Mouse (Mus musculus): ENCODE measurements around the gene Dbn1. TPM values are rescaled to one million over a fixed set of nuclear protein-coding genes. Genes with fewer than 3 reads are reported as not detected.

Dbn1 gene
- total and polyA plus RNA-seq, 3 experiments: 0.09 to 3.1 (median 0.59) TPM

DNA sequence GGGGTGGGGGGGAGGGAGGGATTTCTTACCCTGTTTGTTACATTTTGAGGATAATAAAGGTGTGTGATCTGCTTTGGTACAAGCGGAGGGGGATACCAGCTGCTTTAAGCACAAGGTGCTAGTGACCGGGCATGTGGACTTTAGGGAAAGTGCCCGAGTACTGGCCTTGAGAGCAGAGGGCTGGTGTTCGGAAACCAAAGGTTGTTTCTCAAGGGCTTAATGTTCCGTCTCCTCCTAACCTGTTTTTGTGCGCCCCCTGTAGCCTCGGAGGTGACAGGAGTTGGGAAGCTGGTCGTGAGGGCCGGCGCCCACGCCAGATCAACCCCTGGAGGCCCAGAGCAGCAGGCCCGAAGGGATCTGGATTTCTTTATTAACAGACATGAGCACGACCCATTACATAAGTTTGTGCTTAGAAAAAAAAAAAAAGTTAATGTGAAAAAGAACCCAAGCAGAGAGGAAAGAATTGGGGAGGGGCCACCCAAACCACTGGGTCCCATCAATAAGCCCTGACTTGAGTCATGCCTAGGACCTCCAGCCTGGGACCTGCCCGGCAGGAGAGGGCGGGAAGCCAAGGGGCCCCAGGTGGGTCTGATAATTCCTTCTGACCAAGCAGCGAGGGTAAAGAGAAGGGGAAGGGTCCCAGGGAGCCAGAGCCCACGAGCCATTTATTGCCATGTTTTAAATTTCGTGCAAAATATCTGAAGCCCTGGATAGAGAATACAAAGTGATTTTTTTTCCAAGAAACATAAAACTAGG lies 14.7 kb downstream of the Dbn1 start (continued):
- TF ChIP-seq JUND (conservative IDR thresholded peaks at IDR 0.05; ENCODE audit: low read depth, low read length) (no peak), ZKSCAN1 (IDR thresholded peaks at IDR 0.05; ENCODE audit: borderline replicate concordance, low read depth, low read length) (no peak), USF2 (conservative IDR thresholded peaks at IDR 0.05; ENCODE audit: low read depth, low read length) (no peak), SIN3A (IDR thresholded peaks at IDR 0.05; ENCODE audit: low read length) (no peak; the same call in none of the 2 replicates), UBTF (IDR thresholded peaks at IDR 0.05; ENCODE audit: low read depth, low read length) (no peak)

DNA sequence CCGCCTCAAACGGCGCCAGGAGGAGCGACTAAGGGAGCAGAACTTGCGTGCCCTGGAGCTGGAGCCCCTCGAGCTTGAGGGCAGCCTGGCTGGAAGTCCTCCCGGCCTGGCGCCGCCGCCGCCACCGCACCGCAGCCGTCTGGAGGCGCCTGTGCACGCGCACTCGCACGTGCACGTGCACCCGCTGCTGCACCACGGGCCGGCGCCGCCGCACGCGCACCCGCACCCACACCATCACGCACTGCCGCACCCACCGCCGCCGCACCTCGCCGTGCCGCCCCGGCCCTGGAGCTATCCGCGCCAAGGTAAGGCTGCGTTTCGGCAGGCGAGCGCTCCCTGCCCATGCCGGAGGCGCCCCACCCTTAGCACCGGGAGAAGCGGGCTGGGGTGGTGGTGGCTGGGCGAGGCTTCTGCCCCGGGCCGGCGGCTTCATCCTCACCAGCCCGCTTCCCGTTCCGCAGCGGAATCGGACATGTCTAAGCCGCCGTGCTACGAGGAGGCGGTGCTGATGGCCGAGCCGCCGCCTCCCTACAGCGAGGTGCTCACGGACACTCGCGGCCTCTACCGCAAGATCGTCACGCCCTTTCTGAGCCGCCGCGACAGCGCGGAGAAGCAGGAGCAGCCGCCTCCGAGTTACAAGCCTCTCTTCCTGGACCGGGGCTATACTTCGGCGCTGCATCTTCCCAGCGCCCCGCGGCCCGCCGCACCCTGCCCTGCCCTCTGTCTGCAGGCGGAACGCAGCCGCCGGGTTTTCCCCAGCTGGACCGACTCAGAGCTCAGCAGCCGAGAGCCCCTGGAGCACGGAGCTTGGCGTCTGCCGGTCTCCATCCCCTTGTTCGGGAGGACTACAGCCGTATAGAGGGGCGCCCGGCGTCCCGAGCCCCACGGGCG lies 15.5 kb downstream of the Dbn1 start:
- H3K4me3 ChIP-seq (replicated peaks in 1 of 3; ENCODE audit: low read depth in 2 of 3, low read length in 2 of 3, poor library complexity in 1 of 3): peak overlapping the region; percentile 49 to 75 (median 50)
- no peaks in the 10 kb centered on the region for H3K79me2 ChIP-seq (replicated peaks; ENCODE audit: control insufficient read depth, extremely low read depth, insufficient read depth, poor library complexity, severe bottlenecking)
- peaks cover 0 to 30% of the 10 kb centered on the region in 2 experiments; a peak in 3 of 4 replicates for H3K4me1 ChIP-seq (ENCODE audit: control insufficient read depth in 1 of 2, insufficient read depth in 2 of 2)
- peak overlapping the region; percentile 1; the same call in 1 of the 2 replicates for H3K27ac ChIP-seq (ENCODE audit: insufficient read depth, low read depth)
- peaks cover 0 to 1% of the 10 kb centered on the region in 2 experiments for H3K36me3 ChIP-seq (replicated peaks in 1 of 2; ENCODE audit: control insufficient read depth in 1 of 2, insufficient read depth in 1 of 2, low read length in 1 of 2)
- no peak for TF ChIP-seq MYC (IDR thresholded peaks at IDR 0.05; ENCODE audit: low read depth, low read length)
- no peak for TF ChIP-seq EP300 (IDR thresholded peaks at IDR 0.05; ENCODE audit: low read length)
- peak; percentile 90 for TF ChIP-seq BHLHE40 (IDR thresholded peaks at IDR 0.05; ENCODE audit: low read depth, low read length)
- peak; percentile 13; the same call in 1 of the 2 replicates for TF ChIP-seq NRF1 (IDR thresholded peaks at IDR 0.05; ENCODE audit: low read depth, low read length)
- no peak for TF ChIP-seq RCOR1 (conservative IDR thresholded peaks at IDR 0.05; ENCODE audit: low read depth, low read length)
- TF ChIP-seq POLR2A (IDR thresholded peaks at IDR 0.05; ENCODE audit: low read depth, low read length): no peak; the same call in 1 of the 2 replicates
- TF ChIP-seq JUN (IDR thresholded peaks at IDR 0.05; ENCODE audit: insufficient read depth, low read depth, low read length): no peak
- TF ChIP-seq POLR2AphosphoS2 (IDR thresholded peaks at IDR 0.05; ENCODE audit: low read depth, low read length): no peak
- no peak for TF ChIP-seq ZMIZ1 (IDR thresholded peaks at IDR 0.05; ENCODE audit: low read depth, low read length)
- TF ChIP-seq E2F4 (IDR thresholded peaks at IDR 0.05; ENCODE audit: insufficient replicate concordance, low read depth, low read length): no peak
- no peak for TF ChIP-seq HCFC1 (IDR thresholded peaks at IDR 0.05; ENCODE audit: low read depth, low read length)
- TF ChIP-seq MAZ (IDR thresholded peaks at IDR 0.05; ENCODE audit: low read depth, low read length): no peak
- TF ChIP-seq TBP (conservative IDR thresholded peaks at IDR 0.05; ENCODE audit: low read depth, low read length): no peak
- no peak for TF ChIP-seq ZNF384 (IDR thresholded peaks at IDR 0.05; ENCODE audit: low read depth, low read length)
- TF ChIP-seq USF1 (IDR thresholded peaks at IDR 0.05; ENCODE audit: low read depth, low read length): no peak
- TF ChIP-seq MAX (IDR thresholded peaks at IDR 0.05; ENCODE audit: low read length): no peak
- TF ChIP-seq IRF4 (IDR thresholded peaks at IDR 0.05; ENCODE audit: low read depth, low read length): no peak
- TF ChIP-seq NELFE (IDR thresholded peaks at IDR 0.05; ENCODE audit: low read depth, low read length): no peak
- no peak for TF ChIP-seq KAT2A (IDR thresholded peaks at IDR 0.05; ENCODE audit: insufficient replicate concordance, low read length)
- TF ChIP-seq USF2 (conservative IDR thresholded peaks at IDR 0.05; ENCODE audit: low read depth, low read length): no peak
- TF ChIP-seq UBTF (IDR thresholded peaks at IDR 0.05; ENCODE audit: low read depth, low read length): peak; percentile 94
- TF ChIP-seq ETS1 (conservative IDR thresholded peaks at IDR 0.05; ENCODE audit: low read depth, low read length): no peak
- no peak for TF ChIP-seq MAFK (IDR thresholded peaks at IDR 0.05; ENCODE audit: insufficient replicate concordance, low read length)
- no peak for TF ChIP-seq MEF2A (IDR thresholded peaks at IDR 0.05; ENCODE audit: borderline replicate concordance, low read depth, low read length)
- peak; percentile 66; the same call in 1 of the 2 replicates for TF ChIP-seq SIN3A (IDR thresholded peaks at IDR 0.05; ENCODE audit: low read length)
- 0 out of 4 replicates have a peak, but pooled peaks of 1 of the 2 experiments have one; percentile 10 for TF ChIP-seq CTCF (conservative IDR thresholded peaks at IDR 0.05 in 1 of 2, IDR thresholded peaks at IDR 0.05 in 1 of 2; ENCODE audit: low read depth in 2 of 2, low read length in 2 of 2)
- no peak for TF ChIP-seq RAD21 (IDR thresholded peaks at IDR 0.05; ENCODE audit: low read depth, low read length)
- TF ChIP-seq CHD2 (IDR thresholded peaks at IDR 0.05; ENCODE audit: low read length): no peak
- TF ChIP-seq ELF1 (IDR thresholded peaks at IDR 0.05; ENCODE audit: low read depth, low read length): peak; percentile 37; the same call in 1 of the 2 replicates
- TF ChIP-seq ZC3H11A (IDR thresholded peaks at IDR 0.05; ENCODE audit: low read depth, low read length): no peak
- peaks cover 64% of the 10 kb centered on the region for H3K27me3 ChIP-seq (replicated peaks)
- no peak for DNase-seq (ENCODE audit: extremely low read depth)
- peaks cover 4% of the 10 kb centered on the region for H3K9me3 ChIP-seq (replicated peaks; ENCODE audit: low read length)
- in situ Hi-C loops (cut with MboI; ENCODE audit: low pct_ligation_motif_present, low pct_unique_long_range_greater_than_20kb, low sequenced_read_pairs) (no loop called here), dilution Hi-C loops (cut with MboI; ENCODE audit: extremely low pct_ligation_motif_present, extremely low pct_unique_long_range_greater_than_20kb, low sequenced_read_pairs) (no loop called here)
- peak overlapping the region; percentile 88 for H3K4me2 ChIP-seq (ENCODE audit: insufficient read depth, low read depth, poor library complexity, severe bottlenecking)
- peak overlapping the region; percentile 39 for H3K9ac ChIP-seq (ENCODE audit: insufficient read depth, low read depth)
